Mouse (Mus musculus): ENCODE measurements around the gene Whrn. TPM values are rescaled to one million over a fixed set of nuclear protein-coding genes. Genes with fewer than 3 reads are reported as not detected.
A peak's percentile ranks its signal among the peaks of the same experiment; 100 is the strongest.

Whrn gene
- polyA plus RNA-seq, 1 experiment from 2014 or later = 8.0 TPM

DNA sequence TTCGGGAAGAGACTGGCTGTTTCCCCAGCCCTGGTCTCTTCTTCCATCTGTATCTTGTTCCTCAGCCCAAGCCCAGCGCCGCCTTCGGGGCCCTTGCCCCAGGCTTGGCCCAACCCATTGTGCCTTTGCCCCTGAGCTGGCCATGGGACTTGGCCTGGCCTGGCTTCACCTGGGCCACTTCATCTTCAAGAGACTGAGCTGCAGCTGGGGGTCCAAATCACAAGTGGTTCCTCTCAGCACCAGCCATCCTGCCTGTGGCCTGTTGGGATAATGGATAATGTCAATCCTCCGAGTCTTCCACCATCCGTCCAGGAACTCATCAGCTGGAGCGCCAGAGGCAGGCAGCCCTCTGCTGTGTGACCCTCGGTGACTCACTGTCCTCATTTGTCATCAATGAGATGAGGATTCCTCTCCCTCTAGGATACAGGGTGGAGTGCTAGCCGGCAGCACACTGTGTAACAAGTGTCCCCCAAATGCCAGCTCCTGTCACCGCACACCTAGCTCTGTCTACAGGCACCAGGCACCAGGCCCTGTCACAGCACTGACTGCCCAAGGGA is 97.7 kb downstream of the Whrn start:
- H3K4me2 ChIP-seq (ENCODE audit: low read depth) = no peak overlapping the region
- H3K9ac ChIP-seq (ENCODE audit: low read length) = no peak overlapping the region
- no peaks in the 10 kb centered on the region for H3K9me3 ChIP-seq (ENCODE audit: control insufficient read depth, low read length)
- no peak for ATAC-seq (ENCODE audit: insufficient read depth, low FRiP score, low TSS enrichment)
- 0 out of 2 replicates have a peak, but pooled peaks cover 3% of the 10 kb centered on the region for H3K4me1 ChIP-seq (ENCODE audit: control insufficient read depth, insufficient read depth, low read length)
- 86% methylated on average over 10 of the region's 10 CpGs for WGBS
- H3K27ac ChIP-seq (ENCODE audit: low read depth, low read length) = no peak overlapping the region
- H3K4me3 ChIP-seq (ENCODE audit: low read depth, low read length) = no peak overlapping the region
- no peak for DNase-seq (ENCODE audit: low spot score)
- H3K36me3 ChIP-seq (ENCODE audit: control insufficient read depth, insufficient read depth, low read length) = no peaks in the 10 kb centered on the region; the same call in 1 of the 2 replicates
- H3K27me3 ChIP-seq (ENCODE audit: control insufficient read depth, insufficient read depth, low read length) = no peaks in the 10 kb centered on the region

DNA sequence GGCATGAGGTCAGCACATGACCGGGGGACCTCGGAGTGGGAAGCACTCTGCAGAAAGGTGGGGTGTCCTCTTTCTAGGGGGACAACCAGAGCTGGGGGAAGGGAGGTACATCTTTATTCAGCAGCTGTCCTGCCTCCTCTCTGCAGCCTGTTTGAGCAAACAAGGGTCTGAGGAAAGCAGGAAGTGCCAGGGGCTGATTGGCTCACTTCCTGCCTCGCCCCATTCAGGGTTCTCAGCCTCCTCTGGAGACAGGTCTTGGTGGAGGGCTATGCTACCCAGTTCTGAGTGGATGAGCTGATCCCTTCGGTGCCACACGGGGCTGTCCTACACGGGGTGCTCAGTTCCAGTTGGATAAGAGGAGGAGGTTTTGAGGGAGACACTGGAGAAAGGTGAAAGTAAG is 104.5 kb downstream of the Whrn start:
- H3K9ac ChIP-seq (ENCODE audit: low read length) = no peak overlapping the region
- H3K4me2 ChIP-seq (ENCODE audit: low read depth) = no peak overlapping the region
- H3K4me1 ChIP-seq (ENCODE audit: control insufficient read depth, insufficient read depth, low read length) = peaks cover 13% of the 10 kb centered on the region
- WGBS = 84% methylated on average over 6 of the region's 6 CpGs
- H3K27me3 ChIP-seq (ENCODE audit: control insufficient read depth, insufficient read depth, low read length) = no peaks in the 10 kb centered on the region
- ATAC-seq (ENCODE audit: insufficient read depth, low FRiP score, low TSS enrichment) (no peak), DNase-seq (ENCODE audit: low spot score) (no peak)
- H3K9me3 ChIP-seq (ENCODE audit: control insufficient read depth, low read length) = no peaks in the 10 kb centered on the region
- H3K36me3 ChIP-seq (ENCODE audit: control insufficient read depth, insufficient read depth, low read length) = no peaks in the 10 kb centered on the region; the same call in 1 of the 2 replicates
- H3K27ac ChIP-seq (ENCODE audit: low read depth, low read length) = no peak overlapping the region
- H3K4me3 ChIP-seq (ENCODE audit: low read depth, low read length) = no peak overlapping the region

DNA sequence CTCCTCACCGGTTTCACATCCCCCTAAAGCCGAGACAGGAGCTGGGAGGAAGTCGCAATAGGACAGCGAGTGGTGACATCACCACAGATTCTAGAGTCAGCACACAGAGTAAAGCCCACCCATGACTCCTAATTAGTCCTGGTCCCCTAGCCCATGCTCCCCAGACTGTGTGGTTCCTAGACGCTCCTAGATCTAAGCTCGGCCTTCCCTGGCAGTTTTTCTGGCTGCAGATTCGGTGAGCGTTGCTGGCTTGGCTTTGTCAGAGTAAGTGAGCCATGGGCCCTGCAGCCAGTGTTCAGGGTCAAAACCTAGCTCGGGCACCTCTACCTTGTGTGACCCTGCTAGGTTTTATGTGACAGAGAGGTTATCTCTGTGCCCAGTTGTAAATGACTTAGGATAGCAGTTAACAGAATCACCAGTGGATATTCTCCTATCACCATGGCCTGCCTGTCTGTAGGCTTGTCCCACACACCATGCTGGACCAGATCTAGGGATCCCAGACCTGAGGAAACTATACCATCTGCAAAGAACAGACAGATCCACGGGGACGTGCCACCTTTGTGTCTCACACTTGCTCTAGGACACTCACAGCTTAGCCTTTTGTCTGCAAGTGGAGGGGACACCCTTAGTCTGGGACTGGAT is 105.8 kb downstream of the Whrn start:
- 54% methylated on average over 11 of the region's 11 CpGs for WGBS
- DNase-seq (ENCODE audit: low spot score) (no peak), ATAC-seq (ENCODE audit: insufficient read depth, low FRiP score, low TSS enrichment) (peak; percentile 67)
- Histone ChIP-seq H3K4me3 (ENCODE audit: low read depth, low read length) (no peak overlapping the region), H3K4me1 (ENCODE audit: control insufficient read depth, insufficient read depth, low read length) (peaks cover 13% of the 10 kb centered on the region), H3K4me2 (ENCODE audit: low read depth) (no peak overlapping the region), H3K9me3 (ENCODE audit: control insufficient read depth, low read length) (no peaks in the 10 kb centered on the region), H3K36me3 (ENCODE audit: control insufficient read depth, insufficient read depth, low read length) (no peaks in the 10 kb centered on the region; the same call in 1 of the 2 replicates), H3K27me3 (ENCODE audit: control insufficient read depth, insufficient read depth, low read length) (no peaks in the 10 kb centered on the region), H3K27ac (ENCODE audit: low read depth, low read length) (no peak overlapping the region), H3K9ac (ENCODE audit: low read length) (no peak overlapping the region)

DNA sequence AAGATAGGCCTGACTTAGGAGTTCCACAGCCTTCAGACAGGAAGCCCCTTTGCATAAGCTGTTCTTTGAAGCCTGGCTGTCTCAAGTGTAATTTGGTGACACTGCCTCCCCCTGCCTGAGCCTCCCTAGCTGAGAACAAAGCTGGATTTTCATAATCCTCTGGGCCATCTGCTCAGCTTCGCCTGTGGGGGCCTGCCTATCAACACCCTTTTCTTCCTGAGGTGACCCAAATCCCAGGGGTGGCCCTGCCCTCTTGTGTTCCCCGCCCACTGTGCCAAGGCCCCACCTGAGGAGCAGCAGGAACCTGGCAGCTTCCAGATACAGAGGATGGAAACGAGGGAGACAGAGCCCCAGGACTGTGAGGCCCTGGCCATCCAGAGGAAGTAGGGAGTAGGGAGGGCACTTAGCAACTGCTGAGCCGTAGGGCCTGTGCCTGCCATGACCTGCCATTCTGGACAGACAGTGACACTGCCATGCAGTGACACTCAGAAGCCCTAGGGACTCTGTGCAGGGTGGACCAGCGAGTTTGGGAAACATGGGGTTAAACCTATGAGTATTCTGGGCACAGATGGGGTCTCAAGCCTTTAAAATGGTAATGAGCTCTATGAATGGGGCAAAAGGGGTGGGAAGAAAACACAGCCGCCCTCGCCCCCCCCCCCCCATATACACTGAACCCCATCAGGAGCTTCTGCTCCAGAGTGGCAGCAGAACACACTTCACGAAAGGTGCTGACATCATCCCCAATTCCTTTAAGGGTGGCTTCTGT is 106.5 kb downstream of the Whrn start:
- Histone ChIP-seq H3K4me3 (ENCODE audit: low read depth, low read length) (no peak overlapping the region), H3K9ac (ENCODE audit: low read length) (no peak overlapping the region; the same call in 1 of the 2 replicates), H3K9me3 (ENCODE audit: control insufficient read depth, low read length) (no peaks in the 10 kb centered on the region), H3K36me3 (ENCODE audit: control insufficient read depth, insufficient read depth, low read length) (no peaks in the 10 kb centered on the region; the same call in 1 of the 2 replicates), H3K27ac (ENCODE audit: low read depth, low read length) (peak overlapping the region; percentile 17; the same call in 1 of the 2 replicates), H3K4me2 (ENCODE audit: low read depth) (no peak overlapping the region), H3K27me3 (ENCODE audit: control insufficient read depth, insufficient read depth, low read length) (no peaks in the 10 kb centered on the region), H3K4me1 (ENCODE audit: control insufficient read depth, insufficient read depth, low read length) (peaks cover 13% of the 10 kb centered on the region)
- 32% methylated on average over 8 of the region's 8 CpGs for WGBS
- ATAC-seq (ENCODE audit: insufficient read depth, low FRiP score, low TSS enrichment) (peak; percentile 67), DNase-seq (ENCODE audit: low spot score) (no peak)

DNA sequence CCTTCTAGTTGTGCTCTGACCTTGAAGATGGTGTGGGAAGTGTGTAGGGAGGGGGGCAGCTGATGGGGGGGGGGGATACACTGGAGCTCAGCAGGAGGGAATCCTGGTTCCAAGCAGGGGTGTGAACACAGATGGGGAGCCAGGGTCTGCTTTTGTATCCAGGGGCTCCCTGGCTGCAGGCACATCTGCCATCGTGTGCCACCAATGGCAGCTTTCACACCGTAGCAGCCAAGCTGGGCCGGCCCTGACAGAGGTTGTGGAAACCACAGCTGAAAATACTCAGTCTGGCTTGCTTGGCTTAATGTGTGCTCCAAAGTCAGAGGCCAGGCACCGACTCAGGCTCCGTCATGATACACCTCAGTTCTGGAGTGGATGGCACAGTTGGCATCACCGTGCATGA is 107.8 kb downstream of the Whrn start:
- no peak for DNase-seq (ENCODE audit: low spot score)
- no peak overlapping the region for H3K27ac ChIP-seq (ENCODE audit: low read depth, low read length)

DNA sequence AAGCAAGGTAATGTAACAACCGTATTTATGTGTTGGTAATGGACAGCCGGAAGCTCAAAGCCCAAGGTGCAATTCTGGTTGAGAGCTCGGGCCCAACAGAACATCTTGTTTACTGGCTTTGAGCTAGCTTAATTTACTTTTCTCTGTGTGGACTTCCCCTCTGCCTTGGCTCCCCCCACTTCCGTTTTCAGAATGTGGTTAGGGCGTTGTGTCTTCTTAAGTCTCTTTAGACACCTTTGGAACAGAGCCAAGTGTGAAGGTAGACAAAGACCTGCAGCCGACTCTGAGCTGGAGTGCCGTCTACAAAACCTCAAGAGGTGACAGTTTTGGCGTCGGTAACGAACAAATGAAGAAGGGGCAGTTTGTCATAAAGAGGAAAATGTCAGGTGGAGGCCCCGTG is 110.0 kb downstream of the Whrn start:
- no peak for ATAC-seq (ENCODE audit: insufficient read depth, low FRiP score, low TSS enrichment)

More for the DNA sequence above, 107.8 kb downstream of the Whrn start:
- ATAC-seq (ENCODE audit: insufficient read depth, low FRiP score, low TSS enrichment) = no peak
- H3K36me3 ChIP-seq (ENCODE audit: control insufficient read depth, insufficient read depth, low read length) = no peaks in the 10 kb centered on the region
- no peak overlapping the region for H3K4me3 ChIP-seq (ENCODE audit: low read depth, low read length)
- H3K27me3 ChIP-seq (ENCODE audit: control insufficient read depth, insufficient read depth, low read length) = no peaks in the 10 kb centered on the region
- H3K9ac ChIP-seq (ENCODE audit: low read length) = no peak overlapping the region
- 74% methylated on average over 6 of the region's 6 CpGs for WGBS
- H3K9me3 ChIP-seq (ENCODE audit: control insufficient read depth, low read length) = no peaks in the 10 kb centered on the region
- no peak overlapping the region for H3K4me2 ChIP-seq (ENCODE audit: low read depth)
- H3K4me1 ChIP-seq (ENCODE audit: control insufficient read depth, insufficient read depth, low read length) = peaks cover 13% of the 10 kb centered on the region

DNA sequence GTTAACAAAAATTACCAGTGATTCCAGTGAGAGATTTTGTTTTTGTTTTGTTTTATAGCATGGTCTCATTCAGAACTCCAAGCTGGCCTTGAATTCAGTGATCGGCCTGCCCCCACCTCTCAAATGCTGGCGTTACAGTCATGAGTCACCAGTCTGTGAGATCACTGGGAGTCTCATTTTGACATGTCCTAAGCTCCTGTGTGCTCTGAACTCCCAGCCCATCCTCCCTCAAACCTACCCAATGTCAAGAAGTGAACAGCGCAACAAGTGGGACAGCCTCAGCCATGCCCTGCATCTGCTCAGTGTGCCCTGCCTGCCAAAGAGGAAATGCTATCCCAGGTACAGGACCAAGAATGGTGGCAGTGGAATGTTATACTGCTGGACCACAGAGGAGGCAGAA is 110.5 kb downstream of the Whrn start:
- WGBS = 95% methylated on average over 3 of the region's 3 CpGs
- H3K36me3 ChIP-seq (ENCODE audit: control insufficient read depth, insufficient read depth, low read length) = peaks cover 3% of the 10 kb centered on the region; the same call in 1 of the 2 replicates
- H3K9me3 ChIP-seq (ENCODE audit: control insufficient read depth, low read length) = no peaks in the 10 kb centered on the region
- H3K4me3 ChIP-seq (ENCODE audit: low read depth, low read length) = no peak overlapping the region
- no peak overlapping the region for H3K27ac ChIP-seq (ENCODE audit: low read depth, low read length)
- H3K9ac ChIP-seq (ENCODE audit: low read length) = no peak overlapping the region
- peaks cover 13% of the 10 kb centered on the region for H3K4me1 ChIP-seq (ENCODE audit: control insufficient read depth, insufficient read depth, low read length)
- DNase-seq (ENCODE audit: low spot score) = no peak
- H3K27me3 ChIP-seq (ENCODE audit: control insufficient read depth, insufficient read depth, low read length) = no peaks in the 10 kb centered on the region
- no peak for ATAC-seq (ENCODE audit: insufficient read depth, low FRiP score, low TSS enrichment)
- H3K4me2 ChIP-seq (ENCODE audit: low read depth) = no peak overlapping the region

More for the DNA sequence above, 110.0 kb downstream of the Whrn start:
- H3K4me2 ChIP-seq (ENCODE audit: low read depth) = no peak overlapping the region
- no peak for DNase-seq (ENCODE audit: low spot score)
- WGBS = 92% methylated on average over 11 of the region's 11 CpGs
- H3K9me3 ChIP-seq (ENCODE audit: control insufficient read depth, low read length) = no peaks in the 10 kb centered on the region
- H3K9ac ChIP-seq (ENCODE audit: low read length) = no peak overlapping the region
- no peaks in the 10 kb centered on the region for H3K27me3 ChIP-seq (ENCODE audit: control insufficient read depth, insufficient read depth, low read length)
- no peak overlapping the region for H3K27ac ChIP-seq (ENCODE audit: low read depth, low read length)
- H3K4me3 ChIP-seq (ENCODE audit: low read depth, low read length) = no peak overlapping the region
- peaks cover 13% of the 10 kb centered on the region for H3K4me1 ChIP-seq (ENCODE audit: control insufficient read depth, insufficient read depth, low read length)
- H3K36me3 ChIP-seq (ENCODE audit: control insufficient read depth, insufficient read depth, low read length) = no peaks in the 10 kb centered on the region

DNA sequence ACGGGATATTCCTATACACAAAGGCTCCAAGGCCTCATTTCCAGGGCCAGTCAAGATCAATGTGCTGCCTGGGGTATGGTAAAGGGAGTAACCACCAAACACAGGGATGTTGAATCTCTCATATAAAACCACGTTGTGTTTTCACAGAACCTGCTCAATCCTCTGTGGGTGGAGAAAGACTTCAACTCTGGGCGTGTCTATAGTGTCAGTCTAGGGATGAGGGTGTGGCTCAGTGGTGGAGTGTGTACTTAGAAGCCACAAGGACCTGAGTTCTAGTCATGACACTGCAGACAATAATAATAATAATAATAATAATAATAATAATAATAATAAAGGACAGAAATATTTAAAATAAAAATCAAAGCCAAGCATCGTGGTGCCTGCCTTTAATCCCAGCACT is 111.5 kb downstream of the Whrn start:
- peaks cover 3% of the 10 kb centered on the region; the same call in 1 of the 2 replicates for H3K36me3 ChIP-seq (ENCODE audit: control insufficient read depth, insufficient read depth, low read length)
- H3K9ac ChIP-seq (ENCODE audit: low read length) = no peak overlapping the region
- ATAC-seq (ENCODE audit: insufficient read depth, low FRiP score, low TSS enrichment) = no peak

More for the DNA sequence above, 111.5 kb downstream of the Whrn start:
- WGBS = 91% methylated on average over 4 of the region's 4 CpGs
- H3K27ac ChIP-seq (ENCODE audit: low read depth, low read length) = no peak overlapping the region
- no peaks in the 10 kb centered on the region for H3K27me3 ChIP-seq (ENCODE audit: control insufficient read depth, insufficient read depth, low read length)
- H3K4me3 ChIP-seq (ENCODE audit: low read depth, low read length) = no peak overlapping the region
- H3K4me2 ChIP-seq (ENCODE audit: low read depth) = no peak overlapping the region
- DNase-seq (ENCODE audit: low spot score) = no peak
- H3K4me1 ChIP-seq (ENCODE audit: control insufficient read depth, insufficient read depth, low read length) = peaks cover 7% of the 10 kb centered on the region
- no peaks in the 10 kb centered on the region for H3K9me3 ChIP-seq (ENCODE audit: control insufficient read depth, low read length)
